Mouse (Mus musculus) retina, adult 2 months (tissue): ENCODE results near the gene Chrna9.

Experiments used
- DNase-seq: peaks from one replicate; pipeline ENCODE4 v3.0.0-alpha.2; 2012; ENCODE audit warnings: low read depth, low spot score

Chrna9 gene

DNA sequence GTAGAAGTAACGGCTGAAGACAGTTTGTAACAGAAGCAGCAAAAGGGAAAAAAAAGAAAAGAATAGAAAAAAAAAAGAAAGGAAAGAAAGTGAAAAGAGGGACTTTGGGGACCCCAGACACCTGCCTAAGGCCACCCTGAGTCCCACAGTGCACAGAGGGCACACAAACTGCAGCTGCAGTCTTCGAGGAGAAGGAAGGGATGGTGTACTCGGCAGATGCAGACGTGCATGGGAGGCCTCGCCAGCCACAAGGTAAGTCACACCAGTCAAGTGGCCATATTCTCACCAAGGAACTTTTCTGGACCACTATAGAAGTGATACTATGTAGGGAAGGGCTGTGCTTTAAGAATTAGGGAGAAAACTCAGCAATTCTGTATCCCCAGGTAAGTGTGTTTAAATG, at the start of gene Chrna9:
Chrna9 (plus strand) TSS at position 139 of the 400 bp plus-strand sequence.
- DNase-seq = no peak

DNA sequence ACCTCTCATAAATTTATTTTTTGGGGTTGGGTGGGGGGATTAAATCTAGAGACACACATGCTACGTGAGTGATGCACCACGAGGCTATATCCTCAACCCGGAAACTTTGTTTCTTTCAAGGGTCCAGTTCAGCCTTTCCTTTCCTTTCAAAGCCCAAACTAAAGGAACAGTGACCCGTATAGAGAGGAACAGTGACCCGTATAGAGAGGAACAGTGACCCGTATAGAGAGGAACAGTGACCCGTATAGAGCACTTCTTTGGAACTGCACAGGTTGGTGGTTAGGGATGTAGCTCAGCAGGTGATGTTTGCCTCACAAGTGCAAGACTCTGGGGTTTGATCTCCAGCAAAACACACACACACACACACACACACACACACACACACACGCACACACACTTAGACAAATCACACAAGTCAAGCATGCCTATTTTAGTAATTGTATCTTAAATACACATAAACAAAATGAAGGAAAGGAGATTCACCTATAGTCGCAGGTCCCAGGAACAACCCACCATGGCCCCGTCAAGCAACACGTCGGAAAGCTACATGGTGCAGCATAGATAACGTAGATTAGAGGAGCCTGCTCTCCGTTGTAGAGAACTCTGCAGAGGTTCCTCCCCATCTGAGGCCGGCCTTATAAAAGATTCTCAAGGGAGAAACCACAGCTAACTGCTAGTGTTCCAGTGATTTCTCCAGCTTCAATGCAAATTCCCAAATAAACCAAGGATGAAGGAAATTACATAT, 48.9 kb upstream of the Chrna9 start:
- no peak for DNase-seq

DNA sequence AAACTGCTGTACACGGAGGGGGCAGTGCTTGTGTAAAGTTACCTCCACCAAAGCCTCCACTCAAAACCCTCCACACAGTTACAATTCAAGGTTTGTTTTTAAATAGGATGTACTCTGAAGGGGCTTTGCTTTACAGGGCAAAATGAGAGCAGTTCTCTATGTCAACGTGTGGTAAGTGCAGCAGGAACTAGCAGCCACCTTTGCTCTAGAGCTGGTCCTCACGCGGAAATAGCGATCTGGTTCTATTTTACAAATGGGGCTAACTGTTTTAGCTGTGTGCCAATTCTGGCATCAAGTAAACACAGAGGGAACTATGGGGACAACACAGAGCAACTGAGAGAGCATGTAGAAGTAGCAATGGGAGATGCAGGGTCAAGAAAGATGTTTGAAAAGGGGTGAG, 46.6 kb upstream of the Chrna9 start:
- no peak for DNase-seq

DNA sequence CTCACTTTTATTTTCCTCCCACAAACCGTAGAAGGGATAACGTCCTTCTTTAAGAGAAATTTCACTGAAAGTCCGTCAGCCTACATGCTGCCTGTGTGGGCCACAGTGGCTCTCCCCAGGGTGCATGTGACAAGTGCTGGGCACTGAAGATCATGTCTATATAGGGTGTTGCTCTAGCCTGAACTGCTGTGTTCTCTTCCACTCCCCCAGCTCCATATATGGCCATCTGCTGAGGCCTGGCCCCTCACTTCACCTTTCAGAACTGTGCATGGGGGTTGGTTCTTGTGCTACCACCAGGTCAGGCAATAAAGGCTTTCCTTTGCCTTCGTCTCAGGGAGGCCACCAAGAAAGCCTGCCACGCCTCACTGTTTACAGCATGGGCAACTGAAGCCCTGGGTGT, 45.7 kb upstream of the Chrna9 start:
- no peak for DNase-seq

DNA sequence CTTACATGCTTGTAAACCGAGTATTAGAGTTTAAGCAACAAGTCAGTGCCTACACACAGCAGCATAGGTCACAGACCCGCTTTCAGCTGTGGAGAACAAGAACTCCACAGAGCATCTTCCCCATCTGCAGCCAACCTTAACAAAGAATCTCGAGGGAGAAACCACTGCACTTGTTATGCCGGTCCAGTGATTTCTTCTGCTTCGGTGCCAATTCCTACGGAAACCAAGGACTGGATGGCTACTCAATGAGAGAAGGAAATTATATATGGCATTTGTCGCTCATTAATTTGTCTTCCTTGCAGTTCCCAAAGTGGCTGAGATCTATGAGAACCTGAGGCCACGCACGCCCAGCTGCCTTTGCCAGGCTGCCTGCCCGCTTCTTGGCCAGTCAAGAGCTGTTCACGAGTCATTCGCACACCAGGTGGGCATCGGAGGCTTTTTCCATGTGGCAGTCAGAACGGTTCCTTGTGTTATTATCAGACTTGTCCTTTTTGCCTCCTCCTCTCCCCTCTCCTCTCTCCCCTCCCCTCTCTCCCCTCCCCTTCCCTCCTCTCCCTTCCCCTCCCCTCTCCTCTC, 43.4 kb upstream of the Chrna9 start:
- DNase-seq = no peak

DNA sequence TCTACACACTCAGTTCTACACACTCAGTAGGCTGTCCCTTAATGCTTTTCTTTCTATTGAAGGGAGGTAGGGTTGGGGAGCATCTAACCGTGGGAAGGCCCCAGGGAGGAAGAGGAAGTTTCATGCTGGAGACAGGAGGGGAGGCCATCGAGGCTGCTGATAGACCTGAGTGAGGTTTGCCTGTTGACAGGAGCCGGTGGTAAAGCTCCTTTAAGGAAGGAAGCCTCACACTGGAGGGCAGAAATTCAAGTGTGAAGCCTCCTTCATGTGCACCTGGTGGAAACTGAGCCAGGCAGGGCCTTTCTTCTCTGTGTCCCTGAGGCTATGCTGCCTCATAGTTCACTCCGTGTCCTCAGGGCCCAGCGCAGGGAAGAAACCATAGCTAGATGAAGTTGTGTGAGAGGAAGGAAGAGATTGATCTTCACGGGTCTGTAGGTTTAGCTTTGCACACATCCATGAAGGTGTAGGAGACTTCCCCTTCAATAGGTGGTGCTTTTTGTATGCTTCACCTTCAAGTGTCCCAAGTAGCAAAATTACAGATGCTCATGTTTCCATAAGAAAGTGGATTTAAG, 39.5 kb upstream of the Chrna9 start:
- no peak for DNase-seq

DNA sequence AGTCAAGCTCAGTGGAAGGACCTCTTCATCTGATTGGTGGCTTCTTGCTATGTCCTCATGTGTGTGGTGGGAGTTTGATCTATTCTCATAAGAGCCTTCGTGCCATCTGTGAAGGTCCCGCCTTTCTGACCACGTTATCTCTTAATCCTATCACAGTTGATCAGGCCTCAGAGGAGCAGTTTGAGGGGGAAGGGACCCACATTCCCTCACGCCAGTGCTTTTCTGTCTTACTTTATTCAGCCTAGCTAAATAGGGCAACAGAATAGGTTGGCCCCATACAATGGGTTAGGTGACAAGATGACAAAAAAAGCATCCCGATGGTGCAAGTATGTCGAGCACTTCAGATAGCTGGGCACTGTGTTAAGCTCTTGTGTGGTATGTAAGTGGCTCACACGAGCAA, 39.0 kb upstream of the Chrna9 start:
- DNase-seq = no peak

DNA sequence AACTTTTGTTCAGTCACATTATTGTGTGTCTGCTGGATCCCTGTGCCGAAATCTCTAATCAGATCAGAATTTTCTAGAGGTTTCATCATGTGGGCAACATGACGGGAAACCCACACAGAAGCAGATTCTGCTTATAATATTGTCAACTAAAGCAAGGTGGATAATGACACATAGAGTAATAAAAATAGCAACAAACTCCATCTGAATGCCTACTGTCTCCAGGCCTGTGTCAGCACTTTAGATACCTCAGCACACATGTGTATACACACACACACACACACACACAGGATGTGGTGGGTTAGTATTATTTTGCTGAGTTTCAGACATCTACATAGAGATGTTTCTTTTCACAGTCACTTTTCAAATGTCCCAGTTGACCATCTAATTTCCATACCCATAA, 37.0 kb upstream of the Chrna9 start:
- no peak for DNase-seq

DNA sequence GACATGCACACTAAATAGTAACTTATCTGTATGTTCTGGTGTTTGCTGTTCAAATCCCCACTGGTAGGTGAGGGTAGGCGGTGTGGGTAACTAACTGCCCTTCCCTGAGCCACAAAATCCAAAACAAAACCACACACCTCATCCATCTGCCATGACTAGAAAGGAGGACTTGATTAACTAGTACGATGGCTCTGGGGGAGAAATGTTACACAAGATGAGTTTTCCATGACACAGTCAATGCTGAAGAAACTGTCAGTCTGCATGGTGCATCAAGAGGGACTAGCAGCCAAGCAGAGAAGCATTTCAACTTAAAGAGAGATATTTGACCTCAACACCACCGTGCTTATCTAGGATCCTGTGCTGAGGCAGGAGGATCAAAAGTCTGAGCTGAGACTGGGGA, 36.0 kb upstream of the Chrna9 start:
- DNase-seq = no peak

DNA sequence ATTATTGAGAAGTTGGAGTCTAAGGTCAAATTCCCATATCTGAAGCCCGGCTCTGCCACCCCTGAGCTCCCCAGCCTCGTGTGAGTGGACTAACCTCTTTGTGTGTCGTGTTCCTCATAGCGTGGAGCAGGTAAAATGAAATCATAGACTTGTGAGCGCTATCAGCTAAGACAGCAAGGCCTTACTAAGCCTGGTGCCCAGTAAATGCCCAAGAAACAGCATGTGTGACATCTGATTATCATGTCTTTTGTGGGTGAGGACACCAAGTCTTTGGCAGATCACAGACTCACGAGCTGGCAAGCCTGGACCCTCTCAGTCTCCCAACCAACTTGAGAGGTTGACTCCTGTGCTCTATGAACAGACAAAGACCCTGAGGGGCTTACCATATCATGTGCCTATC, 34.6 kb upstream of the Chrna9 start:
- no peak for DNase-seq

DNA sequence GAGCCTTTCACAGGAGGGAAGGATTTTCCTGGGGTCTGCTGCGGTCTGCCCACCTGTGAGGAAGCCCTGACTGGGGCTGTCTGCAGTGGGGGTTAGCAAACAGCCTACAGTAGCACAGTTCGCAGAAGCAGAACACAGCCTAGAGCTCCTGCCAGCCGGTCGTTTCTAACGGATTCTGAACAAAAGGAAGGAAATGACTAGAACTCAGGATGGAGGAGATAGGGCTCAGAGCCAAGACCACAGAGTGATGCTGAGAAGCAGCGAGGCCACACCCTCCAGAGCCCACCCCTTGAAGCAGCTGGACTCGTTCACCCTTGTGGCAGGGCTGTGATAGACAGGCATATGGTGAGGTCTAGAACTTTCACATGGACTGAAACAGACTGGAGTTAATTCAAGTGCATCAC, 33.9 kb upstream of the Chrna9 start:
- DNase-seq = no peak

DNA sequence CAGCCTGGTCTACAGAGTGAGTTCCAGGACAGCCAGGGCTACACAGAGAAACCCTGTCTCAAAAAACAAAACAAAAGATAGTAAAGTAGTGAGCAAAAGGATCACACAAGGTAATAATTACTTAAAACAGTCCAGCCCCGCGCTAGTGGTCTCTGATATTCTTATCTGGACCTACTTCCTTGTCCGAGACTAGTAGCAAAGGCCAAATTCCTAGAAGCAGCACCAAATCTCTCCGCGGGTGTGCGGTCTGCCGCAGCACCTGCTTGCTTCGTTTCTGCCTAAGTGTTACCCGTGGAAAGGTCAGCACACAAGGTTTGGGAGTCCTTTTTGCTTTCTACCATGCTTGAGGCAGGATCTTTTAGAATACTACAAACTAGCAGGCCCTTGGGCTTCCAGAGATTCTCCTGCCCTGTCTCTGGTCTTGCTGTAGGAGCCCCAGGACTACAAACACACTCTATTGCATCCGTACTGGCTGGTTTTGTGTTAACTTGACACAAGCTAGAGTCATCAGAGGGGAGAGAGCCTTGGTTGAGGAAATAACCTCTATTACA, 32.8 kb upstream of the Chrna9 start:
- DNase-seq = no peak

DNA sequence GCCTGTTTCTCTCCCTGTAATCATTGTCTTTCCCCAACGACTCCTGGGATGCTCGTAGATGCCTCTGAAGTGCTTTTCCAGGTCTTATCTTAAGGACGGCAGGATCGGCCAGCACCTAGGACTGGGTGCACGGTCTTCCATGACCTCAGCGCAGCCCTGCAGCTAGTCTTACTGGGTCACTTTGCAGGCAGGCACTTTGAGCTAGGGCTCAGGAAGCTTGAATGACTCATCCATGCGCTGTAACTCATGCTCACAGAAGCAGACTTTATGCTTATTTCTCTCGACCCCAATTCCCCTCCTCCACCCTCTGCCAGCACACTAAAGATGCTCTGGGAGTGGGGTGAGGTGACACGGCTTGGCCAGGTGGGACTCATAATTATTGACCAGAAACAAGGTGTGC, 31.9 kb upstream of the Chrna9 start:
- DNase-seq = no peak

DNA sequence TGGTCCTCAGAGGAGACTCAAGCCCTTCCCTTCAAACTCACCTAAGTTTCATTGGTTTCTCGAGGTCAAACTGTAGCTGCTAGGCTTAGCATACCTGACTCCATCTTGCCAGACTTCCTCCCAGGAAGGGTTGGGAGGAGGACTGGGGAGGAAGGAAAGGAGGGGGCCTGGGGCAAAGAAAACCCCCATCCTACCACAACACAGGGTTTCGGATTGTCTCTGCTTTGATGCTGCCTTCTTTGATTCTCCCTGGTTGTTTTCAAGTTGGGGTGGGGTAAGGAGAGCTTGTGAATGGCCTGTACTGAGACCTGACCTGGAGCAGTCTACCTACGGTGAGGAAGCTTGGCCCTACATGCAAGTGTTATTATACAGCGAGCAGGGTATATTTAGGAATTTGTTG, 30.2 kb upstream of the Chrna9 start:
- DNase-seq = no peak

DNA sequence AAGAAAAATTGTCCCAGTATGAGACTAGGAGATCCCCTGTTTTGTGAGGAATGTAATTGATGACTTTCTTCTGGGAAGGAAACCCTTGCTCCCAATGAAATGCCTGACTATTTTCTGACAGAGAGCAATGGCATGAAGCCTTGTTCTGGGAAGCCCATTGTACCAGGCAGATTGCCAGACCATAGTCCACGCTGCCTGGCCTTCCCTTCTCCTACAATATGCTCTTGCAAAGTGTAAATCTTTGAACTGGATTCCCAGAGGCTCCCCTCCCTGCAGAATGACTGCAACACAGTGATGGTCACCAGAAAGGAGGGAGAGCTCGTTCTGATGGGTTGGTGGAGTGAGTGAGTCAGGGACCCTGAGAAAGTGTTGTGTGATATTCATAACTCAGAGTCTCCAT, 26.0 kb upstream of the Chrna9 start:
- no peak for DNase-seq

DNA sequence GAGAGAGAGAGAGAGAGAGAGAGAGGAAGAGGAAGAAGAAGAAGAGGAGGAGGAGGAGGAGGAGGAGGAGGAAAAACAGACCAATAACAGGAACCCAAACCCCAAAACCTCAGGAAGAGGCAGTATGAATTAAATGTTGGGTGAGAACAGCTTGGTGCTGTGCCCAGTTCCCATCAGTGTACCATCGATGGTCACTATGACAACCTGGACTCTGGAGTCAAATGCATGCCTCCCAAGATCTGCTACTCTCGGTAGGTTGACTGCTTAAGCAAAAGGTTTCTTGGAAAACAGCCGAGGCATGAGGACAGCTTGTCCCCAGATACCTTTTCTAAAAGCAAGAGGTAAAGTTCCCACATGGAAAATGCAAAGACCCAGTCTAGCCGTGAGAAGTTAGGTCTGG, 25.4 kb upstream of the Chrna9 start:
- DNase-seq = no peak

DNA sequence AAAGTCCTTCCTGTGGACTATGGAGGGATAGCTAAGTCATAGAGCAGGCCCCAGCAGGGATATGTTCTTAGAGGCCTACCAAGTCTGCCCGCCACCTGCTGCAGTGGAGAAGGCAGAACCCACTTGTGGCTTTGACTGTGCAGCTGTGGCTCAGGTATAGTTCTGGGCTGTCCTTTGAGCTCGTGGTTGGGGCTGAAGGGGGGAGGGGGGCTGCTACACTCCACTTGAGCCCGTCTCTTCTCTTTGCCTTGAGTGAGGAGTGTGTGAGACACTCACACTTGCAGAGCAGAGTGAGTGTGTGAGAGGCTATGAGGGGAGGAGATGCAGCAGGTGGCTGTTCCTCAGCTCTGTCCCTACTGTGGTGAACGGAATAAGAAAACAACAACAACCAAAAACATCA, 24.3 kb upstream of the Chrna9 start:
- DNase-seq = no peak

DNA sequence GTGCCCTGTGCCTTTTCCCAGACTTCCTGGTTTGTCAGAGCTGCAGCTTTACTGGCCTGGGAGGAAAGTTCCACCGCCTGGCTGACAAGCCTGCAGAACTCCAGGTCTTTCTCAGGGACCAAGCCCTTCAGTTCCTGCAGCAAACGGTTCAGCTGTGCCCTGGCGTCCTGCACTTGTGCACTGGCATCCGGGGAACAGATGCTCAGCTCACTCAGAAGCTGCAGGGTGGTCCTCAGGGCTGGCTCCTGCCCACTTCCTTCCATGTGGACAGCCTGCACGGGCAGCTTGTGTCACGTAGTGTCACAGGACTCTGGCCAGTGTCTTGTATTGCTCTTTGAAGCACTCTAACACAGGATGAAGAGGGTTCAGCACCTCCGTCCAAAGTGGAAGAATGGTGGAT, 23.0 kb upstream of the Chrna9 start:
- no peak for DNase-seq

DNA sequence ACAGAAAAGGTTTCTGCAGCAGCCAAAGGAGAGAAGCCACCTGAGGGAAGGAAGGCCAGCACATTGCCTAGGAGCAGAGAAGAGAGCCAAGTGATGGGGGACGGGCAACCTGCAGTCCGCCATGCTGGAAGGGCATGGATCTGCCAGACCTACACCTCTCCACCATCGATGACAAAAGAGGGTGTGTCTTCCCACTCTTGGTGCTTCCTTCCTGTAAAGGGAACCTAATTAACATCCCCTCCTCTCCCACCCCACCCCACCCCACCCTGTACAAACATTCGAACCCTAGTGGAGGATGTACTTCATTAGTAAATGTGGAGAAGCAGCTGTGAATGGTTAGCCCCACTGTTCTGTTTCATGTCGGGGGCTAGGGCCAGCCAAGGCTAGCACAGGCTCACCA, 22.5 kb upstream of the Chrna9 start:
- no peak for DNase-seq

DNA sequence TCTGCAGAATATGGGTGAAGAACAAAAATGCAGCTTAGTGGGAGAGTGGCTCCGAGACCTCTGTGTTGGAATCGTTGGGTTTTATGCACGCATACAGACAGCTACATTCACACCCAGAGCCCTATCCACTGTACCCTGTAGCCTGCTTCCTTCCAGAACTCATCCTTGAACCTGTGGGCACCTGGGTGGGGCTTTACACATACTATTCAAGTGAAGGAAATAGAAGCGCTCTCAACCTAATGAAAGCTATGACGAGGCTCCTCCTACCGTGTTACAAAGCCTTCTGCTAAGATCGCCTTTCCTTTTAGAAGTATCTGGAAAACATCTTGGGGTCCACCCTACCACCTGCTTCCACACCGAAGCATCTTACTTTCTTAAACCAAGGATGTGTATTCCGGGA, 21.6 kb upstream of the Chrna9 start:
- DNase-seq = no peak

DNA sequence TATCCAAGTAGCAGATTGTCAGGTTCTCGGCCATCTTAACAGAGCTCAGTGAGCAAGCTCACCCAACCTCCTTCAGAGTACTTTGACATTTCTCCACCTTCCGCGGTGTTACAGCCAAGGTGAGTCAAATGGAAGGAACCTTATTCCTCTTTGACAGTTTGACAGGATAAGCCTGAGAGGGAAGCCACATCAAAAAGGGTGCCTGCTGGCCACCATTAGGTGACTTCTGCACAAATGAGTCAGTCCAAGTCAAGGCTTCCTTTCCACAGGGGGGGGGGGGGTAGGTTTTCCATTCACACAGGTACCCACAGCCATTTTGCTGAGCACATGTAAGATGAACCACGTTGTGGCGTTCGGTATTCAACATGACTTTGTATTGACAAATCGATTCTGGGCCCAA, 20.4 kb upstream of the Chrna9 start:
- no peak for DNase-seq

DNA sequence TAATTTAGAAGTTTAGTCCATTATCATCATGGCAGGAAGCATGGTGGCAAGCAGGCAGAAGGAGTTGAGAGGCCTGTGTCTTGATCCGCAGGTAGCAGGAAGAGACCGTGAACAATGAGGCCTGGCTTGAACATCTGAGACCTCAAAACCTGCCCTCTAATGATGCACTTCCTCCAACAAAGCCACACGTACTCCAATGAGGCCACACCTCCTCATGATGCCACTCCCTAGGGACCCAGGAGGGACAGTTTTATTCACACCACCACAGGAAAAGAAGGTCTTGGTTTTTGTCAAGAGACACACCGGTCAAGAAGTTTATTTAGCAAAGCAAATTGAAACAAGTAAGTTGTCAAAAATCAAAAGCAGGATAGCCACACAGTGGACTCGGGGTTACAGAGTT, 17.8 kb upstream of the Chrna9 start:
- DNase-seq = no peak

DNA sequence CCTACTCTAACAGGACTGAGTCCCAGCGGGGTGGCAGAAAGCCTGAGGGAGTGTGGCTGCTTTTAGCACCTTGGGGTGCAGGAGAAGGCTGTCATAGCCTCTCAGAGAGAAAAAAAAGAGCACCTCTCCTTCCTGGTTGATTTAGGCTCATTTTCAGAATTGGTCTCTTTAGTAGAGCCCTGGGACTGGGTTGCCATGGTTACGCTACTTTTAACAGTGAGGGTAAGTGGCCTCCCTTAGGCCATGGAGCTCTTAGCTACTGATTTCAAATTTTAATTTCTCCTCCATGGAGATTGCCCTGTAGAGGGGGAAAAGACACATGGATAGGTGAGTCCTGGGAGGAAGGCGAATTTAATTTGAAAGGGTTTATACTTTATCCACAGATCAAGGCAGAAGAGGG, 16.1 kb upstream of the Chrna9 start:
- DNase-seq = no peak
